Mouse (Mus musculus) frontal cortex, postnatal 10 days (tissue): ENCODE results near the gene Kcnn3.

Experiments used
- DNase-seq, 2 experiments: peaks; one replicate each; pipeline ENCODE4 v3.0.0; 2022; ENCODE audit warnings: low spot score in 2 of 2, mixed read lengths in 1 of 2

The Kcnn3 gene

DNA sequence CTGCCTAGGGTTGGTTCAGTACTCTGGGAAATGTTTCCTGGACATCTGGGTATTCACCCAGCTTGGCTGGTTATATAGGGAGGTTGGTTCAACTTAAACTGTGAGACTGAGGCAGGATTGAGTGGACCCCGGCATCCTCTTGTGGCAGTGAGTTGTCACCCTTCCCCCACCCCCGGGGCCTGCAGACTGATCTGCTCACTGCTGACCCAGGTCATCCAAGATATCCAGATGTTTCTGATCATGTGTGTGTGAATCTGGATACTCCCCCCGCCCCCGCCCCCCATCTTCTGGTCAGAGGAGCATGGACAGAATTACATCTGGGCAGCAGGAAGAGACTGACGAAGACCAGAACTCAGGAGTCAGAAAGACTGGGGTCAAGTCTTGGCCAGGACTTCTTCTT, 45.4 kb downstream of the Kcnn3 start:
- no peak for DNase-seq

- no peak for DNase-seq
Measured at GRCm38 (mm10) chr3:89569058-89569457, 49.1 kb downstream of the Kcnn3 start.

DNA sequence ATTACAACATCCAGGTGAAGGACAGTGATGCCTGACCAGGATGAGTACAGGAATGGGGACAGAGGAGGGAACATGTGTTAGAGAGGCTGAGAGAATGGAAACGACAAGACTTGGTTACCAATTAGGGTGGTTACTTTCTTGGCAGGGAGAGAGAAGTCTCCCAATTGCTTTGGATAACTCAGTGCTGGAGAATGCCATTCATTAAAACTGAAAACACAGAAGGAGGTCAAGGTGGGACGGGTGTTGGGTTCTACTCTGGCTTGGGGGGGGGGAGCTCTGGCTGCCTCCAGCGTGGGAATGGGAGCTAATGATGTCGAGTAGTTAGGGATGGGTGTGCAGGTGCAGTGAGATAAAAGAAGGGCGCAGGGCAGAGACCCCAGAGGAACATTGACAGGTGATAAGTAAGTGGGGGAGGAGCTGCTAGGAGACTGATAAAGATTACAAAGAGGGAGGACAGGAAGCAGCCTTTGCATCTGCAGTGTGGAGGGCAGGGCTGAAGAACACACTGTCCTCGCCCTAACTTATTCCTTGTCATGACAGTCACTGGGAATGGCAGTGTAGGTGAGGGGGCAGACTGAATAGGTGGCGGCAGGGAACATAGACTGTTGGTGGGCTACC, 49.9 kb downstream of the Kcnn3 start:
- no peak for DNase-seq

DNA sequence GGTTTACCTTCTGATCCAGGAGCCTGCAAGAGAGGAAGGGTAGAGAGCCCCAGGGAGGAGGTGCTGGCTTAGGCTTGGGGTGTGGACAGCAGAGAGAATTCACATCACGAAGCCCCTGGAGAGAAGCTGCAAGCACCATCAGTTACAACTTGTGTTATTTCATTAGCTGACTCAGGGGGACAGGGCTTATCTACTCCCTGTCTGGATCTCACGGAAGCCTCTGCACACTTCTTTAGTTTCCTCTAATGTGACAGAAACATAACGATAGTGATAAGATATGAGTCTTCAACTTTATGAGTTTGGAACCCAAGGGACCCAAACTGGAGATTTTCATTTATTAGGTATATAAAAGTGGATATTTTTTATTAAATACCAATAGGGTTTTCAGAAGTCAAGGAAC, 50.4 kb downstream of the Kcnn3 start:
- DNase-seq, result no peak

GRCm38 (mm10) chr3:89574260-89574659, 54.3 kb downstream of the Kcnn3 start:
- DNase-seq, result no peak

GRCm38 (mm10) chr3:89576381-89576780, 56.4 kb downstream of the Kcnn3 start:
- DNase-seq, result no peak

DNA sequence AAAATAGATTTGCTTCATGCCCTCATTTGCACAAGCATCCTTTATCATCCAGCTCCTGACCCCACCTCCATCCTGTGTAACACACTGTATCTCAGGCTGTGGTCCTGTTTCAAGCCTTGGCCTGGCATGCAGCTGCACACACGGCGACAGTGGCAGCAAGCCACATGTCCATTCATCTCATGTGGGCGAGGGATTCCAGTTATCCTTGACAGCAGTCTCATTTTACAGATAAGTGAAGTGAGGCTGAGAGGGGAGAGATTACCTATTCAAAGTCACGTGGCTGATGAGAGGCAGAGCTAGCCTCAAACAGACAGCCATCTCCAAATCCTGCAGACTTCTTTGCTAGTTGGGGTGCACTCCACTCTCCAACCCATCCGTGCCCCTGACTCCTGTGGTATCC, 57.2 kb downstream of the Kcnn3 start:
- DNase-seq, result no peak

DNA sequence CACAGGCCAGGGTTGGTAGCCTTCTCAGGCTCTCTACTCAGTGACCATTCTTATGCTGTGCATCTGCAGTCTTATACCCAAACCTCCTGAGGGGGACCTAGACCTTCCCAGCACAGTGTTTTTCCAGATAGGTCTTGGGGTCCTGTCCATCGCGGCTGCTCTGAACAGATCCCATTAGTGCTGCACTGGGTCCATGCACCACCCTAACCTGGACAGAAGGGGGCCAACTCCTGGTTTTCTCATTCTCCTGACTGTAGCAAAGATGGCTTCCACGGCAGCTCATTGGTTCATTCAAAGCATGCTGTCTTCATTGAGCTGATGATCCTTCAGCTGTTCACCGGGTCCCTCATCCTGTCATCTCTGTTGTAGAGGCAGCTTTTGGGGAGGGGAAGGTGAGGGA, 58.1 kb downstream of the Kcnn3 start:
- no peak for DNase-seq

- DNase-seq, result no peak
Measured at GRCm38 (mm10) chr3:89578803-89579202, 58.8 kb downstream of the Kcnn3 start.

- DNase-seq, result no peak
Measured at GRCm38 (mm10) chr3:89584254-89584653, 64.3 kb downstream of the Kcnn3 start.

- DNase-seq, result no peak
Measured at GRCm38 (mm10) chr3:89588436-89588835, 68.5 kb downstream of the Kcnn3 start.

DNA sequence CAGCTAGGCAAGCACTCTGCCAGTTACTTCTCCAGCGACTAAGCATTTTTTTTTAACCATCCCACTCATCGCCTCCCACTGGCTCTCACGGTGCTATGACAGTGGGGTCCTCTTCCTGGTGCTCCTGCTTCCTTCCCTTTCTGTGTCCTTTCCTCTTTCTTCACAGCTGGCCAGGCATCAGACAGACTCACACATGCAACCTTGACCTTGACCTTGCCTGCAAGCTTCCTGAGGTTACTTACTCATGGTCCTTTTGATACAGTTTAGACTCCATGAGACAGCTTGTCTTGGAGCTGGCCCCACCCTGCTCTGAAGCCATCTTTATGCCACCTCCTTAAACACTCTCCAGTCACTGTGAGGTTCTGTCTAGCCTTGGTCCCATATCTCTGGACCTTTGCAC, 69.4 kb downstream of the Kcnn3 start:
- DNase-seq, result no peak

GRCm38 (mm10) chr3:89590386-89590785, 70.4 kb downstream of the Kcnn3 start:
- no peak for DNase-seq

DNA sequence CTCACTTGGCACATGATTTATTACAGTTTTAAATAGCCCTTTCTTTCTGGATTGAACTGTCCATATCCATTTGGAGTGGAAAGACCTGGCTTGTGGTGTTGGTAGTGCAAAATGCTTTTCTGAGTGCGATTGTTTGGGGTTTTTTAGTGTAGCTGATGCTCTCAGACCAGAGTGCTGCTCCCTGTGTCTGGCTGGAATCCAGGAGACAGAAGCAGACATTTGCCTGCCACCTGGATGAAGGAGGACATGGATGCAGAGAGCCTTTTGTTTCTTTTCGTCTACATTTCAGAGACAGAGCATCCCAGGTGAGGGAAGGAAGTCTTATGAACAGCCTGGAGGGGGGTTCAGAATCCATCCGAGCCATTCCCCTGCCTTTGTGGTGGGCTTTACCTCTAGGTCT, 71.5 kb downstream of the Kcnn3 start:
- no peak for DNase-seq

- DNase-seq, result no peak
Measured at GRCm38 (mm10) chr3:89592809-89593208, 72.8 kb downstream of the Kcnn3 start.

DNA sequence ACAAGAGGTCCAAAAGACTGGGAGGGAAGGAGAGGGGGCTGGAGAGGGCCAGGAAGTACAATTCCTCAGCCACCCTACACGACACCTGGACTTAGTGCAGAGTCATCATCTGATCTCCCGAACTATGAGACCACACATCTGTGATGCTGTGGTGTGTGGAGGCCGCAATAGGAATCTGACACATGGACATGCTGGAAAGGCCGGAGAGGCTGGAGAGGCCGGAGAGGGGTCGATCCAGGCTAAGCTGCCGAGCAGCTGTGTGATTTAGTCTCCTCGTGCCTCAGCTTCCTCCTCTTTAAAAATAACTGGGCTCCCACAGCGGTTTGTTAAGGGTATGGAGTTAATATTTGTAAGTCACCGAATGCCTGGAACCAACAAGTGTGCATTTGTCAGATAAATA, 73.6 kb downstream of the Kcnn3 start:
- DNase-seq, result no peak

- no peak for DNase-seq
Measured at GRCm38 (mm10) chr3:89598361-89598760, 78.4 kb downstream of the Kcnn3 start.

- no peak for DNase-seq
Measured at GRCm38 (mm10) chr3:89598967-89599366, 79.0 kb downstream of the Kcnn3 start.

- no peak for DNase-seq
Measured at GRCm38 (mm10) chr3:89601060-89601459, 81.1 kb downstream of the Kcnn3 start.

GRCm38 (mm10) chr3:89603300-89603699, 83.3 kb downstream of the Kcnn3 start:
- no peak for DNase-seq

DNA sequence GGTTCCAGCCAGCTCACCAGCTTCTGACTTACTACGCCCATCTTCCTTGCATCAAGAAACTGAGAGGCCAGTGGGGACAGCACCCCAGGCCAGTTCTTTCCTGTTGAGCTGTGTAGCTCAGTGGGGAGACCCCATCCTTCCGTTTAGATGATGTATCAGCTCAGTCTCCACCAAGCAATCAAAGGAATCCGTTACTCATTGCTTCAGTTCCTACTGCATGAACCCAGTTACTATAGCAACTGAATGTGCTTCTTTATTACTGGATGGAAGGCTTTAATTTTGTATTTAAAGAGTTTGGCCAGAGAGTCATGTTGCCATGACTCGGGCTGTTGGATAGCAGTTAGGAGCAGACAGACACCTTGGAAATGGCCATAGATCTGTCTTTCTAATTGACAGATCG, 85.3 kb downstream of the Kcnn3 start:
- DNase-seq, result no peak

GRCm38 (mm10) chr3:89607327-89607726, 87.4 kb downstream of the Kcnn3 start:
- no peak for DNase-seq

DNA sequence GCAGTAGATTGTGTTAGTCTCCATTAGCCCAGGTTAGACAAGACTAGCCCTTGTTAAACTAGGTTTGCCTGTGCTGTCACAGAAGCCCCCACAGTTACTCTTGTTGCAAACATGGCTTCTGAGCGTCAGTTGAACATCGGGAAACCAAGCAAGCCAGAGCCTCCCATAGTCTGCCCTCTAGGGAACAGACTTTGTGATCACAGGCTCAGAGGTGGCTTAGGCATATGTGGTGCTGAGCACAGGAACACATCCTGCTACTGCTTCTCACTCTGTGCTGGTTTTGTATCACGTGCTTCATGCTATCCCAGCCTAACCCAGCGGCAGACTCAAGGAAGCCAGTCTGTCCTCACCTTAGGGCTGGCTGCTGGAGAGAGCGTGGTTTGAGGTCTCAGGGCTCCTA, 92.1 kb downstream of the Kcnn3 start:
- DNase-seq, result no peak
